Mouse (Mus musculus) neural tube, embryonic 11.5 days (tissue): Measurements from ENCODE around the gene Rps6kl1. TPM values are rescaled to one million over a fixed set of nuclear protein-coding genes. Genes with fewer than 3 reads are reported as not detected.
A peak's percentile ranks its signal among the peaks of the same experiment; 100 is the strongest.

Experiments used
- ATAC-seq: fragments of 200-750 bp; cut with Nextera tagmentation; 2 replicates; pipeline ENCODE4 v1.8.0; 2017; ENCODE audit warnings: moderate number of reproducible peaks, mild to moderate bottlenecking, moderate TSS enrichment, moderate library complexity; ENCODE audit not compliant: insufficient read depth, low FRiP score, low TSS enrichment
- DNase-seq: peaks from one replicate; pipeline ENCODE4 v3.0.0-alpha.2; 2015; ENCODE audit warnings: low spot score
- H3K27ac ChIP-seq: fragments of 300-500 bp; sonication (generic); 2 replicates; pipeline ENCODE4 v1.5.1; 2014; ENCODE audit warnings: low read depth, mild to moderate bottlenecking, low read length
- H3K27me3 ChIP-seq: fragments of 300-500 bp; sonication (generic); 2 replicates; pipeline ENCODE4 v1.6.1; 2014; ENCODE audit warnings: mild to moderate bottlenecking, low read length, mixed read lengths; ENCODE audit not compliant: control insufficient read depth, insufficient read depth
- H3K36me3 ChIP-seq: fragments of 300-500 bp; sonication (generic); 2 replicates; pipeline ENCODE4 v1.6.1; 2014; ENCODE audit warnings: mild to moderate bottlenecking, low read length, moderate library complexity, mixed read lengths; ENCODE audit not compliant: control insufficient read depth, insufficient read depth
- H3K4me1 ChIP-seq: fragments of 300-500 bp; sonication (generic); 2 replicates; pipeline ENCODE4 v1.6.1; 2014; ENCODE audit warnings: low read length, mixed read lengths; ENCODE audit not compliant: control insufficient read depth, insufficient read depth
- H3K4me2 ChIP-seq: fragments of 300-500 bp; sonication (generic); 2 replicates; pipeline ENCODE4 v1.6.1; 2014; ENCODE audit warnings: low read depth, mild to moderate bottlenecking, moderate library complexity
- H3K4me3 ChIP-seq: fragments of 300-500 bp; sonication (generic); 2 replicates; pipeline ENCODE4 v1.5.1; 2014; ENCODE audit warnings: low read depth, low read length
- H3K9ac ChIP-seq: fragments of 300-500 bp; sonication (generic); 2 replicates; pipeline ENCODE4 v1.6.1; 2014; ENCODE audit warnings: mild to moderate bottlenecking, low read length
- H3K9me3 ChIP-seq: fragments of 300-500 bp; sonication (generic); 2 replicates; pipeline ENCODE4 v1.6.1; 2016; ENCODE audit warnings: low read length; ENCODE audit not compliant: control insufficient read depth
- WGBS: fragments of 180-500 bp; shearing (Covaris S2); extraction: QIAGEN DNeasy Blood & Tissue Kit; methylation state at CpG from one replicate; pipeline ENCODE4 v1.1.7; 2014; 5-methylcytosine and 5-hydroxymethylcytosine counted together
- polyA plus RNA-seq: library from polyadenylated mRNA; unstranded; fragments of >200 nt; fragmentation: Nextera tagmentation; extraction: Ambion mirVana; gene quantifications from 2 replicates; pipeline ENCODE4 v1.2.1, GENCODE M21; 2014

Rps6kl1 gene
- polyA plus RNA-seq, 1 experiment from 2014 or later: 6.7 TPM

GRCm38 (mm10) chr12:85110698-85111592, 40.1 kb downstream of the Rps6kl1 start, which contains the start of the genes Prox2 and Dlst:
Gene Prox2, minus strand, starts transcription at chr12:85110759.
Gene Dlst, plus strand, starts transcription at chr12:85110833.
- no peaks in the 10 kb centered on the region for H3K36me3 ChIP-seq
- H3K27ac ChIP-seq: peak within 1 kb of the TSS; percentile 58
- DNase-seq: peak; percentile 91
- H3K4me3 ChIP-seq: peak within 1 kb of the TSS; percentile 99
- peaks cover 13% of the 10 kb centered on the region for H3K4me1 ChIP-seq
- peak within 1 kb of the TSS; percentile 76 for H3K4me2 ChIP-seq
- H3K9me3 ChIP-seq: no peaks in the 10 kb centered on the region
- H3K27me3 ChIP-seq: no peaks in the 10 kb centered on the region
- under 1% methylated on average over 74 of the region's 83 CpGs for WGBS
- ATAC-seq: peak; percentile 92
- H3K9ac ChIP-seq: peak within 1 kb of the TSS; percentile 95

GRCm38 (mm10) chr12:85110011-85110697, 40.9 kb downstream of the Rps6kl1 start:
- H3K27ac ChIP-seq: peak overlapping the region; percentile 58; the same call in 1 of the 2 replicates
- H3K4me3 ChIP-seq: peak overlapping the region; percentile 99
- H3K36me3 ChIP-seq: no peaks in the 10 kb centered on the region
- H3K27me3 ChIP-seq: no peaks in the 10 kb centered on the region
- peak overlapping the region; percentile 95 for H3K9ac ChIP-seq
- WGBS: 17% methylated on average over 18 of the region's 18 CpGs
- no peaks in the 10 kb centered on the region for H3K9me3 ChIP-seq
- H3K4me1 ChIP-seq: peaks cover 13% of the 10 kb centered on the region
- peak overlapping the region; percentile 76 for H3K4me2 ChIP-seq
- ATAC-seq (no peak; the same call in none of the 2 replicates), DNase-seq (no peak)

GRCm38 (mm10) chr12:85109426-85109825, 41.6 kb downstream of the Rps6kl1 start:
- DNase-seq (no peak), ATAC-seq (no peak)
- 52% methylated on average over 4 of the region's 4 CpGs for WGBS
- H3K4me2 ChIP-seq: no peak overlapping the region; the same call in 1 of the 2 replicates
- no peak overlapping the region for H3K4me3 ChIP-seq
- H3K9me3 ChIP-seq: no peaks in the 10 kb centered on the region
- H3K36me3 ChIP-seq: no peaks in the 10 kb centered on the region
- no peaks in the 10 kb centered on the region for H3K27me3 ChIP-seq
- no peak overlapping the region for H3K27ac ChIP-seq
- peaks cover 13% of the 10 kb centered on the region for H3K4me1 ChIP-seq
- no peak overlapping the region for H3K9ac ChIP-seq

DNA sequence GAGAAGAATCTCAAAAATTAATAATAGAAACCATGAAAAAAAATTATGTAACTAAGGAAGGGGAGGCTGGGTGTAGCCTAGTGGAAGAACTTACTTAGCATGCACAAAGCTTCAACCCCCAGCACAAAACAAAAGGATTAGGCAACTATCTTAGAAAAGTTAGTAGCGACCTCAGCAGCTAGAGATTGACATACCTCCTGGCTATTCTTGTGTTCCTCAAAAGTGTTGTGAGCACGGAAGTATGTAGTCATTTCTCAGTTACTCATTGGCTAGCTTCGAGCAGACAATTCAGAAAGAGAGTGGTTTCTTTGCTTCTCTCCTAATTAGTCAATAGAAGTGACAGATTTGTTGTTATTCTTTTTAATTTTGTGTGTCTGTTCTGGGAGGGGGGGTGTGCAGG, 42.4 kb downstream of the Rps6kl1 start:
- no peak overlapping the region for H3K27ac ChIP-seq
- H3K27me3 ChIP-seq: no peaks in the 10 kb centered on the region
- no peak for DNase-seq
- H3K4me2 ChIP-seq: no peak overlapping the region
- no peak for ATAC-seq
- no peaks in the 10 kb centered on the region for H3K9me3 ChIP-seq
- H3K36me3 ChIP-seq: no peaks in the 10 kb centered on the region
- H3K9ac ChIP-seq: no peak overlapping the region
- no peak overlapping the region for H3K4me3 ChIP-seq
- WGBS: 66% methylated on average over 3 of the region's 3 CpGs
- H3K4me1 ChIP-seq: peaks cover 13% of the 10 kb centered on the region

DNA sequence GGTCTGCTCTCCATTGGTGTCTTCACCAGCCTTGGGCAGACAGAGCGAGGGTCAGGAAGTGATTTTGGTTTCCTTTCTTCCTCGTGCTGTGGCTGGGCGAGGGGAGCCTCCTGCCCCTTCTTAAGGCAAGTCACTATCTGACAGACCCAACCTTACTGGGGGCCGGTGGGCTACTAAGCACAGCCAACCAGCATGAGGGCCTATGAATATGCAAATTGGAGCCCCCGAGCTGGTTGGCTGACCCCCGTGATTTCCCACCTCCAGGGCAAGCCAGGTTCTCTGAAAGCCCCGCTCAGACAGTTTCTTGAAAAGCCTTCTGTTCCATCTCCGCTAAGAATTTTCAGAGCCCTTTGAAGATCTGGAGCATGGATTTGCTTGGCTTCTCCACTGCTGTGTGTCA, 44.8 kb downstream of the Rps6kl1 start:
- peak overlapping the region; percentile 17 for H3K4me2 ChIP-seq
- H3K27me3 ChIP-seq: no peaks in the 10 kb centered on the region
- DNase-seq (no peak), ATAC-seq (no peak)
- H3K36me3 ChIP-seq: no peaks in the 10 kb centered on the region
- no peak overlapping the region for H3K9ac ChIP-seq
- no peak overlapping the region for H3K4me3 ChIP-seq
- H3K27ac ChIP-seq: 0 out of 2 replicates have a peak overlapping the region, but pooled peaks have one; percentile 6
- WGBS: 2% methylated on average over 8 of the region's 8 CpGs
- H3K4me1 ChIP-seq: peaks cover 5% of the 10 kb centered on the region
- no peaks in the 10 kb centered on the region for H3K9me3 ChIP-seq

- whole genome bisulfite sequencing: 85% methylated on average over 8 of the region's 8 CpGs
- ATAC-seq (no peak), DNase-seq (no peak)
- Histone ChIP-seq H3K9ac (no peak overlapping the region), H3K36me3 (no peaks in the 10 kb centered on the region), H3K27ac (no peak overlapping the region), H3K27me3 (no peaks in the 10 kb centered on the region), H3K4me3 (no peak overlapping the region), H3K9me3 (no peaks in the 10 kb centered on the region), H3K4me1 (peaks cover 5% of the 10 kb centered on the region; the same call in 1 of the 2 replicates), H3K4me2 (no peak overlapping the region)
These were observed 46.3 kb downstream of the Rps6kl1 start for GRCm38 (mm10) chr12:85104789-85105188.

DNA sequence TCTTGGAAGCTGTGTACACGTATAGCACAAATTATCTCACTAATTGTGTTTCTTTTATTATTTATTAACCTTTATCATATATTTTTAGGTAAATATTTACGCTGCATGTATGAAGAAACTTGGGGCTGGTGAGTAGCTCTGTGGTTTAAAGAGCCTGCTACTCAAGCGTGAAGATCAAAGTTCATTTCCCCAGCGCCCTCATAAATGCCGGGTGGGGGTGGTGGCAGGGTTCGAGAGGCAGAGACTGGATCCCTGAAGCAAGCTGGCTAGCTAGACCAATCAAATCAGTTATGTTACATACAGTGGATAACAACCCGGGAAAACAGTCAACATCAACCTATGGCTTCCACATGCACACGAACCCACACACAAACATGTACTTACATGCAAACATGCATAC, 48.0 kb downstream of the Rps6kl1 start:
- no peaks in the 10 kb centered on the region for H3K9me3 ChIP-seq
- no peaks in the 10 kb centered on the region for H3K27me3 ChIP-seq
- H3K4me1 ChIP-seq: peaks cover 5% of the 10 kb centered on the region; the same call in 1 of the 2 replicates
- H3K9ac ChIP-seq: no peak overlapping the region
- DNase-seq (no peak), ATAC-seq (no peak)
- H3K36me3 ChIP-seq: no peaks in the 10 kb centered on the region
- no peak overlapping the region for H3K4me2 ChIP-seq
- no peak overlapping the region for H3K27ac ChIP-seq
- no peak overlapping the region for H3K4me3 ChIP-seq
- WGBS: 79% methylated on average over 8 of the region's 8 CpGs

- no peak for DNase-seq
- Histone ChIP-seq H3K9ac (no peak overlapping the region), H3K4me1 (peaks cover 5% of the 10 kb centered on the region; the same call in 1 of the 2 replicates), H3K9me3 (no peaks in the 10 kb centered on the region), H3K4me3 (no peak overlapping the region), H3K36me3 (no peaks in the 10 kb centered on the region), H3K4me2 (no peak overlapping the region), H3K27me3 (no peaks in the 10 kb centered on the region), H3K27ac (no peak overlapping the region)
- ATAC-seq: no peak
- 78% methylated on average over 5 of the region's 5 CpGs for WGBS
These were observed 49.5 kb downstream of the Rps6kl1 start for GRCm38 (mm10) chr12:85101521-85102106.
